Mouse (Mus musculus) embryonic facial prominence, embryonic 14.5 days (tissue): ENCODE measurements around the gene Psmd4. TPM values are rescaled to one million over a fixed set of nuclear protein-coding genes. Genes with fewer than 3 reads are reported as not detected.

ENCODE experiments used
- ATAC-seq: fragments of 200-750 bp; cut with Nextera tagmentation; 2 replicates; pipeline ENCODE4 v1.8.0; 2017; ENCODE audit warnings: low read depth, moderate number of reproducible peaks, moderate TSS enrichment
- DNase-seq: peaks from one replicate; pipeline ENCODE4 v3.0.0-alpha.2; 2015; ENCODE audit warnings: low spot score
- H3K27ac ChIP-seq: fragments of 300-500 bp; sonication (generic); replicated peaks from 2 replicates; pipeline ENCODE4 v1.5.1; 2014; ENCODE audit warnings: low read depth, mild to moderate bottlenecking, low read length, moderate library complexity
- H3K27me3 ChIP-seq: fragments of 300-500 bp; sonication (generic); replicated peaks from 2 replicates; pipeline ENCODE4 v1.6.1; 2014; ENCODE audit warnings: low read length; ENCODE audit not compliant: control insufficient read depth, insufficient read depth
- H3K36me3 ChIP-seq: fragments of 300-500 bp; sonication (generic); 2 replicates; pipeline ENCODE4 v1.6.1; 2014; ENCODE audit warnings: low read length, mixed read lengths; ENCODE audit not compliant: control insufficient read depth, insufficient read depth
- H3K4me1 ChIP-seq: fragments of 300-500 bp; sonication (generic); 2 replicates; pipeline ENCODE4 v1.6.1; 2014; ENCODE audit warnings: antibody characterized with exemption, low read length; ENCODE audit not compliant: control insufficient read depth, insufficient read depth
- H3K4me2 ChIP-seq: fragments of 300-500 bp; sonication (generic); 2 replicates; pipeline ENCODE4 v1.6.1; 2014; ENCODE audit warnings: low read depth, mild to moderate bottlenecking, low read length, moderate library complexity, mixed read lengths
- H3K4me3 ChIP-seq: fragments of 300-500 bp; sonication (generic); 2 replicates; pipeline ENCODE4 v1.5.1; 2014; ENCODE audit warnings: low read depth, mild to moderate bottlenecking, low read length
- H3K9ac ChIP-seq: fragments of 300-500 bp; sonication (generic); 2 replicates; pipeline ENCODE4 v1.6.1; 2014; ENCODE audit warnings: low read depth, mild to moderate bottlenecking, low read length, moderate library complexity, mixed read lengths
- H3K9me3 ChIP-seq: fragments of 300-500 bp; sonication (generic); 2 replicates; pipeline ENCODE4 v1.6.1; 2016; ENCODE audit warnings: low read length; ENCODE audit not compliant: control insufficient read depth
- WGBS: fragments of 180-500 bp; shearing (Covaris S2); extraction: QIAGEN DNeasy Blood & Tissue Kit; methylation state at CpG from one replicate; pipeline ENCODE4 v1.1.7; 2014; 5-methylcytosine and 5-hydroxymethylcytosine counted together
- polyA plus RNA-seq: library from polyadenylated mRNA; unstranded; fragments of >200 nt; fragmentation: Nextera tagmentation; extraction: Ambion mirVana; gene quantifications from 2 replicates; pipeline ENCODE4 v1.2.1, GENCODE M21; 2014

The Psmd4 gene
- polyA plus RNA-seq = 234 and 252 TPM in 2 replicates

DNA sequence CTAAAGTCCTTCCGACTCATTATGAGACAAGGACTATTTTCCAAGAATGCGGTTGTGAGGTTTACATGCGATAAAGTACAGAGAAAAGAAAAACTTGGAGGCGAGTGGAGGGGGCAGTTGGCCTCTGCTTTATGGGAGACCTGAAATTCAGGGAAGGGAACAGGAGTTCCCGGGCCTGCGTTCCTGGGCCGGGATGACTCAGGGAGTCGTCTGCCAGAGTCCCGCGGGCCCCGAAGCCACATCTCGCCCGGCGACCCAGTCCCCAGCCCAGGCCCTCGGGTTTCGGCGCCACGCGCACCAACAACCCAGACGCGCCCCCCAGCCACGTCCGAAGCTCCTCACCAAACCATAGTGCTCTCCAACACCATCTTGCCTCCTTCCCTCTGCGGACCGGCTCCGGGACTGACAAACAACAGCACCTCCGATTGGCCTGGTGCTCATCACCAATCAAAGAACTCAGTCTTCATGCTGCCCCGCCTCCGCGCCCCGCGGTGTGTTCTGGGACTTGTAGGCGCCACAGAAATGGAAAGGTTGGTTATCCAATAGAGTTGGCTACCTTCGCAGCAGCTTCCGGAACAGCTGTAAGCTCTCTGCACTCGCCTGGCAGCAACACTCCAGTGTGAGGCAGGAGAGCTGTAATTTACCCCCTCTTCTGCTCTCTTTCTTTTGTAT is at the start of gene Psmd4:
Psmd4 (minus strand) TSS at position 449 of the 672 bp plus-strand sequence.
- Histone ChIP-seq H3K4me3 (peak within 1 kb of the TSS; percentile 67), H3K9ac (peak within 1 kb of the TSS; percentile 81), H3K27ac (peak within 1 kb of the TSS; percentile 13; the same call in 1 of the 2 replicates), H3K4me1 (peaks cover 9% of the 10 kb centered on the region), H3K4me2 (peak within 1 kb of the TSS; percentile 73), H3K9me3 (no peaks in the 10 kb centered on the region), H3K36me3 (peaks cover 19% of the 10 kb centered on the region; the same call in 1 of the 2 replicates), H3K27me3 (no peaks in the 10 kb centered on the region)
- peak; percentile 99 for ATAC-seq
- under 1% methylated on average over 27 of the region's 36 CpGs for WGBS
- peak; percentile 99 for DNase-seq

DNA sequence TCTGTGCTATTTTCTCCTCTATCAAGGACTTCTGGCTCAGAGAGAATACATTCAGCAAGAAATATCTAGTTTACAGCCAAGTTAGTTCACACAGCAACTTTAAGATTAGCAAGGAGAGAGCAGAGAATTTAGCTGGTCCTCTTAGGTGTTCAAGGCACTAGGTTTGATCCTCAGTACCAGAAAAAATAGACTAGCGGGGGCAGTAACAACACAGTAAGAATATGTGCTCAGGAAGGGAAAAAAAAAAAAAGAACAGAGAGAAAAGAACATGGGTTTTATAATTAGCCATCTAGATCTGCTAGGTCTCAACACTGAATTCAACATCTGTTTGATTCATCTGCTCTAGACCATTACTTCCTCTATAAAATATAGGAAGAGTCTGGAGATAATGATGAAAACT is 45.7 kb upstream of the Psmd4 start:
- Histone ChIP-seq H3K4me2 (no peak overlapping the region), H3K27ac (no peak overlapping the region), H3K9me3 (no peaks in the 10 kb centered on the region), H3K27me3 (no peaks in the 10 kb centered on the region), H3K4me3 (no peak overlapping the region), H3K9ac (no peak overlapping the region), H3K4me1 (no peaks in the 10 kb centered on the region), H3K36me3 (peaks cover 8% of the 10 kb centered on the region; the same call in 1 of the 2 replicates)
- 97% methylated on average over 1 of the region's 1 CpGs for WGBS
- ATAC-seq (no peak), DNase-seq (no peak)

DNA sequence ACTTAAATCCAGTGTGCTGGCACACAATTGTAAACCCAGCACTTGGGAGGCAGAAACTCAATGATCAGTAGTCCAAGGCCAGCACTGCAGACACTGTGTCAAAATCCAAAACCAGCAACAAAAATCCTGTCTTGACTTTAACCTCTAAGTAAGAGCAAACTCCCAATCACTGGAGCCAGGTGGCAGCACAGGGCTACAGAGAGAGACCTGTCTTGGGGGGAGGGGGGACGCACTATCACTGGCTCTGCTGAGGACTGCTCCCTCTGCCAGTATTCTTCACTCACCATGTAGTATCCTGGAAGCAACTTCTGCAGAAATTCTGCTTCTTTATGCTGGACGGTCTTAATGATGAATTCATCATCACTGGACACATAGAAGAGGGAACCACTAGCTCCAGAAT is 29.2 kb upstream of the Psmd4 start:
- Histone ChIP-seq H3K4me2 (no peak overlapping the region), H3K9me3 (no peaks in the 10 kb centered on the region), H3K9ac (no peak overlapping the region), H3K27me3 (no peaks in the 10 kb centered on the region), H3K36me3 (peaks cover 90% of the 10 kb centered on the region), H3K4me3 (no peak overlapping the region), H3K4me1 (no peaks in the 10 kb centered on the region), H3K27ac (no peak overlapping the region)
- WGBS = 87% methylated on average over 2 of the region's 2 CpGs
- DNase-seq (no peak), ATAC-seq (no peak)

DNA sequence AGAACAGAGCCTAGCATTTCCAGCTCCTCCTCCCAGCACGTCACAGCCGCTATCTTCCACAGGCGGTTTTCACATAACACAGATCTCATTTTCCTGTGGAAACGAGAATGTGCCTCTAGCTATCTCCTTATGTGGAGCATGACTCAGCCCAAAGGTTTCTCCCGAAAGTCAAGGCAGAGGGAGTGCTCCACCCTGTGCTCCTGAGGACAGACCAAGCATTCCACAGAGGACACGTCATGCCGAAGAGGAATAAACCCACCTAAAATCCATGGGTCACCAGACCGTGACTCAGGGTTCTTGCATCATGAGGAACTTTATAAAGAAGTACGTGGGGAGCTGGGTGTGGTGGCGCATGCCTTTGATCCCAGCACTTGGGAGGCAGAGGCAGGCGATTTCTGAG is 24.2 kb upstream of the Psmd4 start:
- 87% methylated on average over 11 of the region's 11 CpGs for WGBS
- no peak for ATAC-seq
- no peak overlapping the region for H3K4me2 ChIP-seq

DNA sequence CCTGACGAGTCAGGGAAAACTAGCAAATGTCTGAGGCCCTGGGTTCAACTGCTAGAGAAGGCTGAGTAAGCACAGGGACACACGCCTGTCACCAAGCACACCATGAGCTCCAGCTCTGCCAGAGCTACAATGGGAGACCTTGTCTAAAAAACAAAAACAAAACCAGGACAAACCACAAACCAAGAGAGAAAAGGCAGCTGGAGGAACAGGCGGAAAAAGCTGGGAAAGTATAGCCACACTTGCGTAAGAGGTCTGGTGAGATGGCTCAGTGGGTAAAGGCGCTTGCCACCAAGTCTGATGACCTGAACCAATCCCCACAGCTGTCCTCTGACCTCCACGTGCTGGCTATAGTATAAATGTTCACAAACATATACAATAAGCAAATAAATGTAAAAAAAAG is 23.7 kb upstream of the Psmd4 start:
- Histone ChIP-seq H3K4me1 (no peaks in the 10 kb centered on the region), H3K9ac (no peak overlapping the region), H3K27me3 (no peaks in the 10 kb centered on the region), H3K4me3 (no peak overlapping the region), H3K9me3 (no peaks in the 10 kb centered on the region), H3K4me2 (no peak overlapping the region), H3K36me3 (peaks cover 96% of the 10 kb centered on the region), H3K27ac (no peak overlapping the region)
- WGBS = 89% methylated on average over 6 of the region's 6 CpGs
- ATAC-seq = no peak
- DNase-seq = no peak

More for the DNA sequence above, 24.2 kb upstream of the Psmd4 start:
- Histone ChIP-seq H3K9ac (no peak overlapping the region), H3K9me3 (no peaks in the 10 kb centered on the region), H3K4me1 (no peaks in the 10 kb centered on the region), H3K4me3 (no peak overlapping the region), H3K36me3 (peaks cover 96% of the 10 kb centered on the region), H3K27ac (no peak overlapping the region), H3K27me3 (no peaks in the 10 kb centered on the region)
- no peak for DNase-seq

DNA sequence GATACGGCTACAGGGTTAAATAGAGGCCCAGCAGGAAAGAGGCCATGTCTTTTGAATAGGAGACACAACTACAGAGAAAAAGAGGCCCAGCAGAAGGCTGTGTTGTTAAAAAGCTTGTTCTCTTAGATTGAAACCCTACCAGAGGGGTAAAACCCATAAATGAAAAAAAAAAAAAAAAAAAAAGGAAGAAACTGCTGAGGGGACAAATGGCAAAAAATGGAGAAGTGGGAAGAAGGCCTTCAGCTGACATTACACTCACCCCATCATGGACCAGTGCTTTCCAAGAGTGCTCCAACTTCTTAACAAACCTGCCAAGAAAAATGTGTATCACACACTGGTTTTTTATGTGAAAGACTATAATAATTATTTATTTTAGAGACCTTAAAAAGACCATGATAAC is 23.1 kb upstream of the Psmd4 start:
- H3K9ac ChIP-seq = no peak overlapping the region
- no peaks in the 10 kb centered on the region for H3K9me3 ChIP-seq
- no peak overlapping the region for H3K4me3 ChIP-seq
- H3K36me3 ChIP-seq = peaks cover 96% of the 10 kb centered on the region
- WGBS = 91% methylated on average over 1 of the region's 1 CpGs
- H3K27me3 ChIP-seq = no peaks in the 10 kb centered on the region
- H3K27ac ChIP-seq = no peak overlapping the region
- no peaks in the 10 kb centered on the region for H3K4me1 ChIP-seq
- H3K4me2 ChIP-seq = no peak overlapping the region
- DNase-seq = no peak
- ATAC-seq = no peak

DNA sequence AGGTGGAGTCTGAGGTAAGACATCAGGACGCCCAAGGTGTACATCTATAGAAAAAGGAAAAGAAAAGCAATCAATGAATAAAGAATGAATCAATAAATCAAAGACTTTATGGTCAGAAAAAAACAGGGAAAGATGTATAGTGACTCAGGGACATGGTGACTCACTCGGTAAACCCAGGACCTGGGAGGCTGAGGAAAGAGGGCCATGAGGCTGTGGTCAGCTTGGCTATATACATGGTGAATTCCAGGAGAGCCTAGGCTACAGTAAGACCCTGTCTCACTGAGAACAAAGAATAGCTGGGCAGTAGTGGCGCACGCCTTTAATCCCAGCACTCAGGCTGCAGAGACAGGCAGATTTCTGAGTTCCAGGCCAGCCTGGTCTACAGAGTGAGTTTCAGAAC is 21.3 kb upstream of the Psmd4 start:
- Histone ChIP-seq H3K27ac (no peak overlapping the region), H3K36me3 (peaks cover 97% of the 10 kb centered on the region), H3K9ac (no peak overlapping the region), H3K4me2 (no peak overlapping the region), H3K27me3 (no peaks in the 10 kb centered on the region), H3K9me3 (no peaks in the 10 kb centered on the region), H3K4me3 (no peak overlapping the region), H3K4me1 (no peaks in the 10 kb centered on the region)
- WGBS = 94% methylated on average over 4 of the region's 4 CpGs
- DNase-seq = no peak
- no peak for ATAC-seq

DNA sequence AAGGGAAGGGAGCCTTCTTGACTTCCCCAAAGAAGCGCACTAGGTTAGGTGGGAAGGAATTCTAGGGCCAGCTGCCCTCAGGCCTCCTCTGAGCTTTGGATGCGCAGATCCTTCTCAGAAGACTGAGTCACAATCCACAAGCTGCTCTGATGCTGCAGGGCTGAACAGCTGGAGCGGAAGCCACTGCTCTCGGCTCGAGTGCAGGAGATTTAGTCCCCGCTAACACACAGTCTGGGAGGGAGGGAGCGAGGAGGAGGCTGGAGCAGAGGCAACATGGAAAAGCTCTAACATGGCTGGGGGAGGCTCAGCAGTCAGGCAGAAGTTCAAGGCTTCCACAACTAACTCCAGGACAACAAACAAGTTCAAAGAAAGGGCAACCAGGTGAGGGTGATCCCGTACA is 15.7 kb upstream of the Psmd4 start:
- 53% methylated on average over 8 of the region's 8 CpGs for WGBS
- Histone ChIP-seq H3K9ac (no peak overlapping the region), H3K27me3 (no peaks in the 10 kb centered on the region), H3K36me3 (peaks cover 52% of the 10 kb centered on the region), H3K4me1 (peaks cover 5% of the 10 kb centered on the region; the same call in 1 of the 2 replicates), H3K27ac (peak overlapping the region; percentile 21), H3K4me3 (no peak overlapping the region), H3K9me3 (no peaks in the 10 kb centered on the region), H3K4me2 (no peak overlapping the region)
- ATAC-seq (peak; percentile 47), DNase-seq (peak; percentile 71)

DNA sequence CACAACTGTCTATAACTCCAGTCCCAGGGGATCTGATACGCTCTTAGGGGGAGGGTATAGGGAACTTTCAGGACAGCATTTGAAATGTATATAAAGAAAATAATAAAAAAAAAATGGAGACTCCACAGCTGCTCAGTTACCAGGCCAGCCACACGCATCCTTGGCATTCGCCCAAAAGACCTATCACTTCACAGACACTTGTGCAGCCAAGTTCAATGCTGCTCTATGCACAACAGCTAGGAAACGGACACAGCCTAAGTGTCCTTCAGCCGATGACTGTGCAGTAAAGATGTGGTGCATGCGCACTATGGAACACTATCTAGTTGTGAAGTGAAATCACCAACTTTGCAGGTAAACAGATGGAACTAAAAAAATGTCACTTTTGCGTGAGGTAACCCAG is 13.9 kb upstream of the Psmd4 start:
- Histone ChIP-seq H3K9ac (no peak overlapping the region), H3K27me3 (no peaks in the 10 kb centered on the region), H3K36me3 (peaks cover 34% of the 10 kb centered on the region), H3K9me3 (no peaks in the 10 kb centered on the region), H3K4me1 (peaks cover 5% of the 10 kb centered on the region; the same call in 1 of the 2 replicates), H3K4me2 (no peak overlapping the region), H3K4me3 (no peak overlapping the region), H3K27ac (no peak overlapping the region)
- 80% methylated on average over 7 of the region's 7 CpGs for WGBS
- 0 out of 2 replicates have a peak, but pooled peaks have one; percentile 27 for ATAC-seq
- peak; percentile 56 for DNase-seq
